Mouse (Mus musculus) limb, embryonic 12.5 days (tissue): Measurements from ENCODE around the gene Golim4. TPM values are rescaled to one million over a fixed set of nuclear protein-coding genes. Genes with fewer than 3 reads are reported as not detected.
"Not testable (repeated sequence)": the region's sequence is repeated elsewhere in the genome, so short reads cannot be mapped to it uniquely, and the experiment has no call there.

ENCODE experiments used
- ATAC-seq: fragments of 200-750 bp; cut with Nextera tagmentation; 2 replicates; pipeline ENCODE4 v1.8.0; 2017; ENCODE audit warnings: low read depth, moderate TSS enrichment; ENCODE audit not compliant: insufficient number of reproducible peaks, insufficient read depth, low FRiP score, low TSS enrichment
- H3K27ac ChIP-seq: fragments of 300-500 bp; sonication (generic); 2 replicates; pipeline ENCODE4 v1.5.1; 2016; ENCODE audit warnings: mild to moderate bottlenecking, moderate library complexity
- H3K27me3 ChIP-seq: fragments of 300-500 bp; sonication (generic); 2 replicates; pipeline ENCODE4 v1.6.1; 2016; ENCODE audit warnings: mild to moderate bottlenecking, moderate library complexity
- H3K36me3 ChIP-seq: fragments of 300-500 bp; sonication (generic); 2 replicates; pipeline ENCODE4 v1.6.1; 2016; ENCODE audit warnings: mild to moderate bottlenecking, moderate library complexity
- H3K4me1 ChIP-seq: fragments of 300-500 bp; sonication (generic); replicated peaks from 2 replicates; pipeline ENCODE4 v1.6.1; 2016
- H3K4me2 ChIP-seq: fragments of 300-500 bp; sonication (generic); 2 replicates; pipeline ENCODE4 v1.6.1; 2016; ENCODE audit warnings: mild to moderate bottlenecking, moderate library complexity
- H3K4me3 ChIP-seq: fragments of 300-500 bp; sonication (generic); replicated peaks from 2 replicates; pipeline ENCODE4 v1.5.1; 2016; ENCODE audit warnings: mild to moderate bottlenecking
- H3K9ac ChIP-seq: fragments of 300-500 bp; sonication (generic); replicated peaks from 2 replicates; pipeline ENCODE4 v1.6.1; 2016; ENCODE audit warnings: mild to moderate bottlenecking, moderate library complexity
- H3K9me3 ChIP-seq: fragments of 300-500 bp; sonication (generic); 2 replicates; pipeline ENCODE4 v1.6.1; 2016; ENCODE audit warnings: mild to moderate bottlenecking, moderate library complexity
- WGBS: fragments of 180-500 bp; shearing (Covaris S2); methylation state at CpG from one replicate; pipeline ENCODE4 v1.1.7; 2016; 5-methylcytosine and 5-hydroxymethylcytosine counted together
- polyA plus RNA-seq: library from polyadenylated mRNA; unstranded; fragments of >200 nt; fragmentation: Nextera tagmentation; extraction: Ambion mirVana; gene quantifications from 2 replicates; pipeline ENCODE4 v1.2.1, GENCODE M21; 2016

The Golim4 gene
- 52.7 and 56.8 TPM in 2 replicates for polyA plus RNA-seq

DNA sequence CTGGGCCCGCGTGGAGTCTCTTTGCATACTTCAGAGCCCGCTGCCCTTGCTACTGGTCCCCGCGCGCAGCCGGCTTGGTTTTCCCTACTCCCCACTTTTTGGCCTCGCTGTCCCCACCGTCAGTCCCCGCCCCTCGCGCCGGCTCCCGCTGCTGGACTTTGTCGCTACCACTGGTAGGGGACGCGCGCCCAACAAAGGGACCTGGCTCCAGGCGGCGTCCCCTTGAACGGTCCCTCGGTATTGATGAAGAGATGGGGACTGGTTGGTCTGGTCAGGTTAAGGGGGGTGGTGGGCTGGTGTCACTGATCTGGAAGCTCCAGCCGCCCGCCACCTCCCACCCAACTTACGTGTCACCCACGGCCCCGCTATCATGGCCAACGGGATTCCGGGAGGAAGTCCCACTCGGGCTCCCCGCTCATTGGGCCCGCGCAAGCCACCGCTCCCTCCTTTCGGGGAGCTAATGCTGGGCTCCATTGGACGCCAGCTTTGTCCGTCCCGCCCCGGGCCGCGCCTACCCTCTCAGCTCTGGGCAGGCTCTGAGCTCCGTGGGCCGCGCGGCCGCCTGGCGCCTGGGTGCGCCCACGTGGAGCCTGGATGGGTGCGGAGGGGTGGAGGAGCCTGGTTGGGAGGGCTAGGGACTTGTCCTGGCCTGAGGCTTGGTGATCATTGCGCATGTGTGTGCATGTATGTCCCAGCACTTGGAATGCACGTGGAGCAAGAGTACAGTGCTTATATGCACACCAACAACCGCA is at the start of gene Golim4:
Gene Golim4, minus strand, starts transcription at position 399 of the 752 bp plus-strand sequence.
- Histone ChIP-seq H3K4me1 (peaks cover 29% of the 10 kb centered on the region), H3K4me3 (peak within 1 kb of the TSS; percentile 74), H3K27ac (peak within 1 kb of the TSS; percentile 85), H3K4me2 (peak within 1 kb of the TSS; percentile 84), H3K9me3 (no peaks in the 10 kb centered on the region), H3K9ac (peak within 1 kb of the TSS; percentile 76), H3K36me3 (no peaks in the 10 kb centered on the region), H3K27me3 (no peaks in the 10 kb centered on the region)
- peak; percentile 100 for ATAC-seq
- WGBS = under 1% methylated on average over 53 of the region's 53 CpGs

DNA sequence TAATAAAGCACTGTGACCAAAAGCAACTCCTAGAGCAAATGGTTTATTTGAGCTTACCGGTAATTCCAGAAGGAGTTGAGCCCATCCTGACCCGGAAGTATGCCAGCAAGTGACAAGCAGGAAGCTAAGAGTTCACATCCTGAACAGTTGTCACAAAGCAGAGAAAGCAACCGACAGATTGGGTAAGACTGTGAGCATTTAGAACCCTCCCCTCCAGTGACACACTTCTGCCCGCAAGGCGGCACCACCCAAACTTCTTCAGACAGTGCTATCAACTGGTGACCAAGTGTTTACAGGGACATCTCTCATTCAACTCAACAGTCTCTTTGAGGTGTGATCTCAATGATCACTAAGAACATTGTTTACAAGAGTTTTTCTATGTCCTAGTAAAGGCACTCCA is 48.9 kb upstream of the Golim4 start:
- H3K4me3 ChIP-seq = no peak overlapping the region
- no peak overlapping the region for H3K4me2 ChIP-seq
- no peaks in the 10 kb centered on the region for H3K27me3 ChIP-seq
- no peaks in the 10 kb centered on the region for H3K9me3 ChIP-seq
- H3K27ac ChIP-seq = no peak overlapping the region
- no peak overlapping the region for H3K9ac ChIP-seq
- H3K4me1 ChIP-seq = no peaks in the 10 kb centered on the region
- no peaks in the 10 kb centered on the region for H3K36me3 ChIP-seq
- no peak for ATAC-seq
- WGBS = 77% methylated on average over 5 of the region's 5 CpGs

DNA sequence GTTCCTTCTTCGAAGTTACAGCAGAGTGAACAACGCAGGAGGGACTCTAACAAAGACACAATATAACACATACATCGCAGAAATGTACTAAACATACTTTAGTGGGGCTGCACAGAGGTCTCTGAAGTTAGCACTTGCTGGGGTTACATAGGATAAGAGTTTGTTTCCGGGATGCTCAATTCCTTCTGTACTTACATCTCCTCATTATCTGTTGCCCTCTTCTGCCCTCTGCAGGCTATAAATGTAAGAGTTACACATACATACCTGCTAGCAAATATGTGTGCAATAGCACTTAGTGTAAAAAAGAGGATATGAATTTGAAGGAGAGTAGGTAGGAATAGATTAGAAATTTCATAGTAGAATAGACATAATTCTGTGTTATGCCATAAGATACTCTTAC is 44.4 kb upstream of the Golim4 start:
- H3K9ac ChIP-seq = no peak overlapping the region
- no peak overlapping the region for H3K4me3 ChIP-seq
- WGBS = 45% methylated on average over 4 of the region's 4 CpGs
- no peaks in the 10 kb centered on the region for H3K9me3 ChIP-seq
- no peak overlapping the region for H3K27ac ChIP-seq
- ATAC-seq = no peak
- H3K36me3 ChIP-seq = no peaks in the 10 kb centered on the region
- no peak overlapping the region for H3K4me2 ChIP-seq
- no peaks in the 10 kb centered on the region for H3K4me1 ChIP-seq
- H3K27me3 ChIP-seq = no peaks in the 10 kb centered on the region

DNA sequence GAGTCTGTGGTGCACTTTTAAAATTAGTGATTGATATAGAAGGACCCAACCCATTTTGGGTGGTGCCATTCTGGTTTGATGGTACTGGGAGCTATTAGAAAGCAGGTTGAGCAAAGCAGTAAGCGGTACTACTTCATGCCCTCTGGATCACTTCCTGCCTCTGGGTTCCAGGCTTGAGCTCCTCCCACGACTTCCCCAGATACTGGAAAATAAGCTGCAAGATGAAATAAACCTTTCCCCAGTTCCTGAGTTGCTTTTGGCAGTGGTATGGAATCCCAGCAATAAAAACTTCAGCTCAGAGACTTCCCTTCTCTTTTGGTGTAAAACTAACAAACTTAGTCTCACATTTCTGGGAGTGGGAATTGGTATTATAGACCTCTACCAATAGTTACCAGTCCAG is 43.7 kb upstream of the Golim4 start:
- H3K4me3 ChIP-seq = no peak overlapping the region
- 62% methylated on average over 2 of the region's 2 CpGs for WGBS
- H3K27ac ChIP-seq = no peak overlapping the region
- no peak for ATAC-seq
- H3K9me3 ChIP-seq = no peaks in the 10 kb centered on the region
- no peak overlapping the region for H3K9ac ChIP-seq
- H3K27me3 ChIP-seq = no peaks in the 10 kb centered on the region
- H3K36me3 ChIP-seq = no peaks in the 10 kb centered on the region
- H3K4me2 ChIP-seq = no peak overlapping the region
- no peaks in the 10 kb centered on the region for H3K4me1 ChIP-seq

DNA sequence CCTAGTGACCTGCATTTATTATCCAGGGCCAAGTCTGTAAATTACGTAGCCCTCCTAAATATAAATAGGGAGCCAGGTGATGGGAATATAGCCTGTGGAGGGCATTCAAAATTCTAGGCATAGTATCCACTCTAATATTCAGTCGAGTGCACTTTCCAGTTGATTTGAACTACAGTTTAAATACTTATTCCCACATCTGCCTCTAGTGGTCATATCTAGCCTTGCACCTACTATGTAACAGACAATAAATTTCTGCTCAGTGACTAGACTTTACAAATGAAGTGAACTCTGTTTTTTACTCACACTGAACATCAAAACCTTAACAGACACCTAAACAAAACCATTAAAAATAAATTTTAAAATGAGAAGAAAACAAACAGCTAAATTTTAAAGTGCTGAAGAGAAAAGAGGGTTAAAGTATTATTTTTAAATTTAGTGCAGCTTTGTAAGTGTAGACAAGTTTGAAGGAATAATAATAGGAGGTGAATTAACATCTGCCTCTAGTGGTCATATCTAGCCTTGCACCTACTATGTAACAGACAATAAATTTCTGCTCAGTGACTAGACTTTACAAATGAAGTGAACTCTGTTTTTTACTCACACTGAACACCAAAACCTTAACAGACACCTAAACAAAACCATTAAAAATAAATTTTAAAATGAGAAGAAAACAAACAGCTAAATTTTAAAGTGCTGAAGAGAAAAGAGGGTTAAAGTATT is 24.4 kb upstream of the Golim4 start:
- not testable (repeated sequence) for H3K27ac ChIP-seq, ATAC-seq, H3K4me1 ChIP-seq, H3K36me3 ChIP-seq, H3K9me3 ChIP-seq, H3K4me2 ChIP-seq, H3K9ac ChIP-seq, H3K4me3 ChIP-seq, H3K27me3 ChIP-seq
- WGBS = 79% methylated on average over 2 of the region's 2 CpGs

DNA sequence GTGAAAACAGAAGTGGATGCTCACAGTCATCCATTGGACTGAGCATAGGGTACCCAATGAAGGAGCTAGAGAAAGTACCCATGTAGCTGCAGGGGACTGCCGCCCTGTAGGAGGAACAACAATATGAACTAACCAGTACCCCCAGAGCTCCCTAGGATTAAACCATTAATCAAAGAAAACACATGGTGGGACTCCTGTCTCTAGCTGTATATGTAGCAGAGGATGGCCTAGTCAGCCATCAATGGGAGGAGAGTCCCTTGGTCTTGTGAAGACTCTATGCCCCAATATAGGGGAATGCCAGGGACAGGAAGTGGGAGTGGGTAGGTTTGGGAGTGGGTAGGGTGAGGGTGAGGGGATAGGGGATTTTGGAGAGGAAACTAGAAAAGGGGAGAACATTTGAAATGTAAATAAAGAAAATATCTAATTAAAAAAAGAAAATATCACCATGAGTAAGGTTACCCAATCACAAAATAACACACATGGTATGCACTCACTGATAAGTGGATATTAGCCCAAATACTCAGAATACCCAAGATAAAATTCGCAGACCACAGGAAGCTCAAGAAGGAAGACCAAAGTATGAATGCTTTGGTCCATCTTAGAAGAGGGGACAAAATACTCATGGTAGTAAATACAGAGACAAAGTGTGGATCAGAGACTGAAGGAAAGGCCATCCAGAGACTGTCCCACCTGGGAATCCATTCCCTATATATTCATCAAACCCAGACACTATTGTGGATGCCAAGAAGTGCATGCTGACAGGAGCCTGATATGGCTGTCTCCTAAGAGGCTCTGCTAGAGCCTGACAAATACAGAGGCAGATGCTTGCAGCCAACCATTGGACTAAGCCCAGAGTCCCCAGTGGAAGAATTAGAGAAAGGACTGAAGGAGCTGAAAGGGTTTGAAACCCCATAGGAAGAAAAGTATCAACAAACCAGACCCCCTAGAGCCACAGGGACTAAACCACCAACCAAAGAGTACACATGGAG is 6.3 kb upstream of the Golim4 start:
- H3K36me3 ChIP-seq, H3K27me3 ChIP-seq, H3K27ac ChIP-seq, H3K9me3 ChIP-seq, H3K9ac ChIP-seq, ATAC-seq, H3K4me1 ChIP-seq, H3K4me2 ChIP-seq, H3K4me3 ChIP-seq: not testable (repeated sequence)
- WGBS = 95% methylated on average over 2 of the region's 2 CpGs

DNA sequence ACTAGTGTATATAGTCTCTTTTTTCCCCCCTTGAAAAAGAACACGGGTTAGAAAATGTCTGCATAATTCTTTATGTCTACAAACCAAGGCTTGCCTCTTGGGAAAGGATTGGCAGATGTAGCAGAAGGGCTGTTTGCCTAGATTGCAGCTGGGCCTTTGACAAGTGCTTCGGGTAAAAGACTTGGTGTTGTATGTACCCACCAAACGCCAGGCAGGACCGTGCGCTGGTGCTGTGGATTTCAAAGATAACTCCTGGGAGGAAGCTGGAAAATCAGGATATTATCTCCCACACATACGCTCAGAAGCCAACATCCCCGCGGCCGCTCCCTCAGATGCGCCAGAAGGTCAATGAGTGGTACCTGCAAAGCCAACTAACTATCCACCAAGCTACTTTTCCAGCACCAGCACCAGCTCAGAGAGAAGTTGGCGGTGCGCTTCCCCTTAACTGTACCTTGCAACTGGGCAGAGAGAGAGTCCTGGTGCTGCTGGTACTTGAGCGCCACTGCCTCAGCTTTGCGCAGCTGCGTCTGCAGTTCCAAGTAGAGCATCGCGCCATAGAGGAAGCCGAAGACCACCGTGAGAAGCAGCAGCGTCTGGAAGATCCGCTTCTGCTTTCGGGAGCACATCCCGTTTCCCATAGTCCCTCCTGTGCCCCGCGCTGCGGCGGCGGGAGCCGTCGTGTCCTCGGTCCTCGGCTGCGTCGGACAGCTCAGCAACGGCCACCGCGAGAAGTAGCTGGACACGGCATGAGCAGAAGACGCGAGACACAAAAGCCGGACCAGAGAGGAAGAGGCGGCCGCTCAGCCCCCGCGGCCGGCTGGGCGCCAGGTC is 873 bp downstream of the Golim4 start:
- Histone ChIP-seq H3K4me3 (peak overlapping the region; percentile 74), H3K36me3 (no peaks in the 10 kb centered on the region), H3K4me1 (peaks cover 29% of the 10 kb centered on the region), H3K9ac (peak overlapping the region; percentile 76), H3K9me3 (no peaks in the 10 kb centered on the region), H3K4me2 (peak overlapping the region; percentile 84), H3K27ac (peak overlapping the region; percentile 85), H3K27me3 (no peaks in the 10 kb centered on the region)
- peak; percentile 35 for ATAC-seq
- 4% methylated on average over 47 of the region's 47 CpGs for WGBS

DNA sequence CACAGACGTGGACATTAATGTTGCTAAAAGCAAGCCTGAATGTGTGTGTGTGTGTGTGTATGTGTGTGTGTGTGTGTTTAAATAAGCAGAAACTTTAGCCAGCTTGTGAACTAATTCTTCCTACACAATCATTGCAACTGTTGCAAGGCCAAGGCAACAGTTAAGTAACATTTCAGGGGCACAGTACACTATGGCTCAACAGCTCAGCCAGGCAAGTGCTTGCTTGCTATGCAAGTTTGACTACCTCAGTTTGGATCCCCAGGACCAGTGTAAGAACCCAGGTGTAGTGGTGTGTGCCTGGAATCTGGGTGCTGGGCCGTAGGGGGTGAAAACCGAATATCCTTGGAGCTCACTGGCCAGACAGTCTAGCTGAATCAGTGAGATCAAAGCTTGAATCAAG is 2.6 kb downstream of the Golim4 start:
- Histone ChIP-seq H3K9me3 (no peaks in the 10 kb centered on the region), H3K4me1 (peaks cover 29% of the 10 kb centered on the region), H3K36me3 (no peaks in the 10 kb centered on the region), H3K27ac (no peak overlapping the region), H3K4me2 (peak overlapping the region; percentile 84), H3K9ac (no peak overlapping the region), H3K4me3 (peak overlapping the region; percentile 5), H3K27me3 (no peaks in the 10 kb centered on the region)
- ATAC-seq = no peak
- WGBS = 65% methylated on average over 3 of the region's 3 CpGs

DNA sequence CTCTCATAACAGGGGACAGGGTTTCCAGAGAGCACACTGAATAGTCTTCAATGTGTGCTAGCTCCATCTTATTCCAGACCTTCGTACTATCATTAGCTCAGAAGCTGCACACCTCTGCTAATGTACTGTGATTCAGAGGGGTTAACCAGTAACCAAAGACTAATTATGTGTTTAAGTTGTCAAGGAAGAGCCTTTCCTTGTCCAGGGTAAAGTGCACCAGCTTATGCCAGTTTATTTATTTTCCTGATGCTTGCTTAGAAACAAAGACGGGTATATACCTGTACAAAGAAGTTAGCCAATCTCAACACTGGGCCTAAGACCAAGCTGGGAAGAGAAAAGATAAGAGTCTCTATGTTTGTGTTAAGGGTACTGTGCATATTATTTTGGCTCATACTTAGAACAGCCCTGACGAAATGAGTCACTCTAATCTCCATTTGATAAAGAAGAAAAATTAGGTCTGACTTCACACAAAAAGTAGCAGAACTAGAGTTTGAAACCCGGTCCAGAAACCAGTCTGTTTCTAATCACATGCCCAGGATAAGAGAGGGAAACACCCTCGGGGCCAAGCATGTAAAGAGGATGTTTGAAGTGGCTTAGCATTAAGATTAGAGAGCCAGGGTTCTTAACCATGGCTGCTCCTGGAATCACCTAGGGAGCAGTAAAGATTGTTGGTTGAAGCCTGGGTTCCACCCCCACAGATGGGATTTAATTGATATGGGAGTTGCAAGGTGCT is 4.3 kb downstream of the Golim4 start:
- Histone ChIP-seq H3K9ac (no peak overlapping the region), H3K4me1 (peaks cover 29% of the 10 kb centered on the region), H3K36me3 (no peaks in the 10 kb centered on the region; the same call in 1 of the 2 replicates), H3K4me3 (no peak overlapping the region), H3K4me2 (0 out of 2 replicates have a peak overlapping the region, but pooled peaks have one; percentile 8), H3K27ac (no peak overlapping the region), H3K9me3 (no peaks in the 10 kb centered on the region), H3K27me3 (no peaks in the 10 kb centered on the region)
- no peak for ATAC-seq
- 64% methylated on average over 5 of the region's 5 CpGs for whole genome bisulfite sequencing

DNA sequence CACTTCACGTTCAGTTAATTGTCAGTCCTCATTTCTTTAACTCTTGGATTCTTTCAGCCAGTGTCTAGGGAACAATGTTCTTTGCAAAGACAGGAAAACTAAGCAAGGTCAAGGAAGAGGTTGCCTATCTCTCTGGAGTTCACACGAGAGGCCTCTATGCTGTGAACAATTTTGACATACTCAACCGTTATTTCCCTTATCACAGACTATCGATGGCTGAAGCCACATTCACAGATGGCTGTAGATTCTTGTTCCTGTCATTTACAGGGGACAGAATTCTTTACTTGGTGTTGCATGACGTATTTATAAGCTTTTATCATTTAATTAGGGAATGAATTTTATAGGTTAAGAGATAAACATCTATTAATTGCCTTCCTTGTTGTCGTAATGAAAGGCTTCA is 5.9 kb downstream of the Golim4 start:
- Histone ChIP-seq H3K9ac (no peak overlapping the region), H3K4me2 (no peak overlapping the region), H3K4me3 (no peak overlapping the region), H3K27me3 (no peaks in the 10 kb centered on the region), H3K27ac (no peak overlapping the region), H3K36me3 (peaks cover 8% of the 10 kb centered on the region; the same call in 1 of the 2 replicates), H3K4me1 (peaks cover 27% of the 10 kb centered on the region), H3K9me3 (no peaks in the 10 kb centered on the region)
- no peak for ATAC-seq
- 81% methylated on average over 6 of the region's 6 CpGs for WGBS
